Mouse (Mus musculus) stomach, embryonic 14.5 days (tissue): ENCODE results near the gene Gm3676. TPM values are rescaled to one million over a fixed set of nuclear protein-coding genes. Genes with fewer than 3 reads are reported as not detected.
"Not testable (repeated sequence)": the region's sequence is repeated elsewhere in the genome, so short reads cannot be mapped to it uniquely, and the experiment has no call there.

ENCODE experiments used
- ATAC-seq: fragments of 200-750 bp; cut with Nextera tagmentation; 2 replicates; pipeline ENCODE4 v1.8.0; 2017; ENCODE audit warnings: low read depth, moderate TSS enrichment; ENCODE audit not compliant: insufficient number of reproducible peaks, insufficient read depth, low FRiP score
- H3K27ac ChIP-seq: fragments of 300-500 bp; sonication (generic); 2 replicates; pipeline ENCODE4 v1.5.1; 2014; ENCODE audit warnings: mild to moderate bottlenecking, low read length, moderate library complexity, mixed read lengths
- H3K27me3 ChIP-seq: fragments of 300-500 bp; sonication (generic); 2 replicates; pipeline ENCODE4 v1.6.1; 2014; ENCODE audit warnings: low read length, control low read depth, mixed read lengths; ENCODE audit not compliant: control insufficient read depth, insufficient read depth
- H3K36me3 ChIP-seq: fragments of 300-500 bp; sonication (generic); 2 replicates; pipeline ENCODE4 v1.6.1; 2014; ENCODE audit warnings: mild to moderate bottlenecking, control low read depth, low read length, moderate library complexity, mixed read lengths; ENCODE audit not compliant: control insufficient read depth, insufficient read depth
- H3K4me1 ChIP-seq: fragments of 300-500 bp; sonication (generic); 2 replicates; pipeline ENCODE4 v1.6.1; 2014; ENCODE audit warnings: low read length, control low read depth, mixed read lengths; ENCODE audit not compliant: control insufficient read depth, insufficient read depth
- H3K4me2 ChIP-seq: fragments of 300-500 bp; sonication (generic); replicated peaks from 2 replicates; pipeline ENCODE4 v1.6.1; 2014; ENCODE audit warnings: low read depth, low read length, control low read depth
- H3K4me3 ChIP-seq: fragments of 300-500 bp; sonication (generic); 2 replicates; pipeline ENCODE4 v1.5.1; 2014; ENCODE audit warnings: low read depth, low read length, control low read depth
- H3K9ac ChIP-seq: fragments of 300-500 bp; sonication (generic); replicated peaks from 2 replicates; pipeline ENCODE4 v1.6.1; 2014; ENCODE audit warnings: low read depth, mild to moderate bottlenecking, control low read depth, low read length, moderate library complexity, mixed read lengths
- H3K9me3 ChIP-seq: fragments of 300-500 bp; sonication (generic); 2 replicates; pipeline ENCODE4 v1.6.1; 2016; ENCODE audit warnings: low read depth, low read length, control low read depth; ENCODE audit not compliant: control insufficient read depth
- WGBS: fragments of 180-500 bp; shearing (Covaris S2); extraction: QIAGEN DNeasy Blood & Tissue Kit; methylation state at CpG from one replicate; pipeline ENCODE4 v1.1.7; 2014; 5-methylcytosine and 5-hydroxymethylcytosine counted together
- polyA plus RNA-seq: library from polyadenylated mRNA; unstranded; fragments of >200 nt; fragmentation: Nextera tagmentation; extraction: Ambion mirVana; gene quantifications from 2 replicates; pipeline ENCODE4 v1.2.1, GENCODE M21; 2014

Gene Gm3676
- not detected in 2 replicates for polyA plus RNA-seq

- not testable (repeated sequence) for H3K27ac ChIP-seq, H3K4me1 ChIP-seq, H3K9me3 ChIP-seq, ATAC-seq, H3K27me3 ChIP-seq, H3K4me2 ChIP-seq, H3K36me3 ChIP-seq, H3K9ac ChIP-seq, H3K4me3 ChIP-seq
- no CpG with 5 or more reads among the region's 1 CpGs for WGBS
These were observed at the start of gene Gm3676 for GRCm38 (mm10) chr14:41646387-41646786. Gene Gm3676, minus strand, starts transcription at chr14:41646487.

GRCm38 (mm10) chr14:41648176-41648575 is 1.9 kb upstream of the Gm3676 start:
- H3K9ac ChIP-seq, H3K4me3 ChIP-seq, H3K27ac ChIP-seq, H3K4me2 ChIP-seq, ATAC-seq, H3K27me3 ChIP-seq, H3K4me1 ChIP-seq, H3K9me3 ChIP-seq, H3K36me3 ChIP-seq: not testable (repeated sequence)
- 84% methylated on average over 2 of the region's 2 CpGs for WGBS

GRCm38 (mm10) chr14:41630144-41630543 is 16.1 kb downstream of the Gm3676 start:
- not testable (repeated sequence) for ATAC-seq, H3K27ac ChIP-seq
- WGBS = 95% methylated on average over 9 of the region's 11 CpGs

GRCm38 (mm10) chr14:41624512-41624911 is 21.8 kb downstream of the Gm3676 start, which contains the start of gene Gm3072:
Gene Gm3072, minus strand, starts transcription at chr14:41624612.
- H3K4me2 ChIP-seq, ATAC-seq, H3K9me3 ChIP-seq, H3K27ac ChIP-seq, H3K36me3 ChIP-seq, H3K4me3 ChIP-seq, H3K4me1 ChIP-seq, H3K9ac ChIP-seq, H3K27me3 ChIP-seq: not testable (repeated sequence)
- WGBS = 81% methylated on average over 1 of the region's 2 CpGs

More at GRCm38 (mm10) chr14:41630144-41630543, 16.1 kb downstream of the Gm3676 start:
- H3K4me1 ChIP-seq, H3K36me3 ChIP-seq, H3K27me3 ChIP-seq, H3K4me2 ChIP-seq, H3K4me3 ChIP-seq, H3K9ac ChIP-seq, H3K9me3 ChIP-seq: not testable (repeated sequence)

GRCm38 (mm10) chr14:41622535-41622934 is 23.8 kb downstream of the Gm3676 start:
- not testable (repeated sequence) for H3K4me2 ChIP-seq, H3K27me3 ChIP-seq, H3K36me3 ChIP-seq, H3K4me3 ChIP-seq, H3K9me3 ChIP-seq, H3K4me1 ChIP-seq, ATAC-seq, H3K9ac ChIP-seq, H3K27ac ChIP-seq
- WGBS = 93% methylated on average over 4 of the region's 5 CpGs

- H3K4me3 ChIP-seq, H3K36me3 ChIP-seq, H3K9ac ChIP-seq, H3K9me3 ChIP-seq, H3K4me1 ChIP-seq, H3K27ac ChIP-seq, H3K4me2 ChIP-seq, H3K27me3 ChIP-seq, ATAC-seq: not testable (repeated sequence)
- 85% methylated on average over 1 of the region's 1 CpGs for whole genome bisulfite sequencing
These were observed 35.6 kb downstream of the Gm3676 start for GRCm38 (mm10) chr14:41610690-41611089.

GRCm38 (mm10) chr14:41600935-41601334 is 45.4 kb downstream of the Gm3676 start:
- 94% methylated on average over 15 of the region's 15 CpGs for WGBS
- not testable (repeated sequence) for H3K4me1 ChIP-seq, H3K27me3 ChIP-seq, H3K27ac ChIP-seq, ATAC-seq, H3K9ac ChIP-seq, H3K4me3 ChIP-seq, H3K36me3 ChIP-seq, H3K9me3 ChIP-seq, H3K4me2 ChIP-seq

Other genes starting within 250 kb of the Gm3676 start
- gene Gm6482, start 238.2 kb downstream of the Gm3676 start, polyA plus RNA-seq = not detected in 2 replicates
- not detected in 2 replicates for gene Gm7954, start 193.0 kb downstream of the Gm3676 start, polyA plus RNA-seq
- gene Gm3486, start 157.0 kb downstream of the Gm3676 start, polyA plus RNA-seq = not detected in 2 replicates
- not detected in 2 replicates for gene Gm7970, start 90.9 kb downstream of the Gm3676 start, polyA plus RNA-seq
- gene 1700049E17Rik2, start 73.3 kb downstream of the Gm3676 start, polyA plus RNA-seq = not detected in 2 replicates
- not detected in 2 replicates for gene Gm3072, start 21.9 kb downstream of the Gm3676 start, polyA plus RNA-seq
- not detected in 2 replicates for gene Gm8068, start 55.4 kb upstream of the Gm3676 start, polyA plus RNA-seq
- not detected in 2 replicates for gene Gm7929, start 104.1 kb upstream of the Gm3676 start, polyA plus RNA-seq
- gene Gm47189, start 126.0 kb upstream of the Gm3676 start, polyA plus RNA-seq = not detected in 2 replicates